Mouse (Mus musculus): ENCODE results near the gene Crebl2. TPM values are rescaled to one million over a fixed set of nuclear protein-coding genes. Genes with fewer than 3 reads are reported as not detected.

Gene Crebl2
- polyA plus RNA-seq, 1 experiment from 2014 or later: 3.6 TPM

DNA sequence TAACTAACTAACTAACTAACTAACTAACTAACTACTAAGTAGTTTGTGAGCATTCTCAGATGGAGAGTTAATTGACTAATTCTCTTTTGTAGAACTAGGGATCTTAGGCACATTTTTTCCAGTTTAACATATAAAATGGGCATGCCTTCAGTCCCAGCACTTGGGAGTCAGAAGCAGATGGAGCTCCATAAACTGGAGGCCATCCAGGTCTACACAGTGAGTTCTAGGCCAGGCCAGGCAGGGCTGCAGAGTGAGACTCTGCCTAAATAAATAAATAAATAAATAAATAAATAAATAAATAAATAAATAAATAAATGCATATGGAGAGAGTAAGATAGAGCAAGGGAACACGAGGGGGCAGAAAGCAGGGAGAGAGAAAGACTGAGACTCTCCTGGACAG, 47.9 kb downstream of the Crebl2 start:
- no peak for ATAC-seq (ENCODE audit: insufficient read depth, low FRiP score, low read depth)
- Histone ChIP-seq H3K4me1 (no peaks in the 10 kb centered on the region), H3K4me2 (no peak overlapping the region), H3K27me3 (replicated peaks) (no peaks in the 10 kb centered on the region), H3K27ac (no peak overlapping the region), H3K9me3 (no peaks in the 10 kb centered on the region), H3K4me3 (replicated peaks) (no peak overlapping the region), H3K9ac (no peak overlapping the region), H3K36me3 (0 out of 2 replicates have a peak, but pooled peaks cover 5% of the 10 kb centered on the region)
- 77% methylated on average over 1 of the region's 1 CpGs for WGBS

DNA sequence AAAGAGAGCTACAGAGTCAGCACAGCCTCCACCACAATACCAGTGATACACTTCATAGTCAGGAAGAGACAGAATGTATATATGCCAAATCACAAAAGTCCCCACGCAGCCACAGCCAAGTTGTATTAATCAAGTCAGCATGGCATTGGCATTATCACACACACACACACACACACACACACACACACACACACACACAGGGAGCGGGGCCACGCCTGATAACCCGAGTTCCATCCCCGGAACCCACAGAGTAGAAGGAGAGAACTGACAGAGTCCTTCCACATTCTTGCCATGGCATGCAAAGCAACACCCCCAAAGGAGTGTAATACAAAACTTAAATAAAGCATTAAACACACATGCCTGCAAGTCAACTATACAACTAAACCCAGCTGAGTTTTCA, 49.6 kb downstream of the Crebl2 start:
- ATAC-seq (ENCODE audit: insufficient read depth, low FRiP score, low read depth): no peak
- Histone ChIP-seq H3K4me2 (no peak overlapping the region), H3K36me3 (0 out of 2 replicates have a peak, but pooled peaks cover 5% of the 10 kb centered on the region), H3K27me3 (replicated peaks) (no peaks in the 10 kb centered on the region), H3K9ac (no peak overlapping the region), H3K9me3 (no peaks in the 10 kb centered on the region), H3K4me1 (no peaks in the 10 kb centered on the region), H3K27ac (no peak overlapping the region), H3K4me3 (replicated peaks) (no peak overlapping the region)
- 80% methylated on average over 5 of the region's 5 CpGs for WGBS

DNA sequence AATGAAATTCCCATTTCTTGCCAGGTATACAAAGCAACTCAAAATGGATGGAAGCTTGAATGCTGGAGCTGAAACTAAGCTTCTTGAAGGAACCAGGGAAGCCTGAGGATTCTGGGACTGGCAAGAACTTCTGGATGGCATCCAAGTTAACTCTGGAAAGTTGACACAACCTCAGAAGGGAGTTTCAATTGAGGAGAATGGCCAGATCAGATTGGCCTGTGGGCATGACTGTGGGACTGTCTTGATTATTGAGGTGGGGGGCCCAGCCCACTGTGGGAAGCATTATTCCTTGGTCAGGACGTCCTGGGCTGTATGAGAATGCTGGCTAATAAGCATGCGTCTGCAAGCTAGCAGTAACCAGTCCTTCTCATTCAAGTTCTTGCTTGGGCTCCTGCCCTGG, 50.1 kb downstream of the Crebl2 start:
- H3K27me3 ChIP-seq (replicated peaks): no peaks in the 10 kb centered on the region
- H3K4me2 ChIP-seq: no peak overlapping the region
- 61% methylated on average over 2 of the region's 2 CpGs for WGBS
- no peak overlapping the region for H3K9ac ChIP-seq
- H3K4me3 ChIP-seq (replicated peaks): no peak overlapping the region
- no peak for ATAC-seq (ENCODE audit: insufficient read depth, low FRiP score, low read depth)
- H3K27ac ChIP-seq: no peak overlapping the region
- H3K36me3 ChIP-seq: 0 out of 2 replicates have a peak, but pooled peaks cover 5% of the 10 kb centered on the region
- no peaks in the 10 kb centered on the region for H3K4me1 ChIP-seq
- H3K9me3 ChIP-seq: no peaks in the 10 kb centered on the region

DNA sequence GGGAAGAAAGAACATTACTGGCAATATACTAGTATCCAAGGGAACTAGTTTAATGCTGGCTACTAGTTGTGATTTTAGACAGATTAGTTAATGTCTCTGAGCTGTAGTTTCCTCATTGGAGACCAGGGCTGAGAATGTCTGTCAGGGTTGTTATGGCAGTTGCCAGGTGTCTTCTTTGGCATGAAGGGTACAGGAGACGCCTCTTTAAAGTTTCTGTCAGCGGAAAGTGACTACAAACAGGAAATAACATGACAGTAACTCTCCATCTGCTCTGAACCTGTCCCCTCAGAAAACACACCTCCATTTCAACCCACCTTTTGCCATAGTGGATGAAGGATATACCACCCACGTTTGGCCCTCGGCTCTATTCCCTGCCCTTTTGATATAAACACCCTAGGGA, 53.7 kb downstream of the Crebl2 start:
- Histone ChIP-seq H3K36me3 (0 out of 2 replicates have a peak, but pooled peaks cover 5% of the 10 kb centered on the region), H3K9ac (no peak overlapping the region), H3K4me3 (replicated peaks) (no peak overlapping the region), H3K4me2 (no peak overlapping the region), H3K4me1 (no peaks in the 10 kb centered on the region; the same call in 1 of the 2 replicates), H3K27me3 (replicated peaks) (no peaks in the 10 kb centered on the region), H3K9me3 (no peaks in the 10 kb centered on the region), H3K27ac (no peak overlapping the region)
- 81% methylated on average over 4 of the region's 4 CpGs for WGBS
- ATAC-seq (ENCODE audit: insufficient read depth, low FRiP score, low read depth): no peak

DNA sequence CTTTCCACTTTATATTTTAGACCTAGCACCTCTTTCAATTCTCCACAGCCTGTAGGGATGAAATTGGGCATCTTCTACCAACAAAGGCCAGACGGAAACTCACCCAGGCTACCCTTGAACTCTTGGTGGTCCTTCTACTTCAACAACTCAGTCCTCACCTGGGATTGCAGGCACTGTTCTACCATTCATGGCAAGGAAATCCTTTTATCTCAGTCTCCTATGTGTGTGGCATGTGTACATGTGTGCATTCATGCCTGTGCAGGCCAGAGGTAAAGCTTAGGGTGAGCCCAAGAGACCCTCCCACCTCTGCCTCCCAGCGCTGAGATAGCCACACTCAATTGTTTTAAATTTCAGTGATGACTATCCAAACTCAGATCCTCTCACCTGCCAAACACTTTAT, 55.6 kb downstream of the Crebl2 start:
- H3K36me3 ChIP-seq: 0 out of 2 replicates have a peak, but pooled peaks cover 5% of the 10 kb centered on the region
- no peak for ATAC-seq (ENCODE audit: insufficient read depth, low FRiP score, low read depth)
- H3K4me1 ChIP-seq: no peaks in the 10 kb centered on the region; the same call in 1 of the 2 replicates
- H3K27ac ChIP-seq: no peak overlapping the region
- 89% methylated on average over 2 of the region's 2 CpGs for WGBS
- no peak overlapping the region for H3K4me3 ChIP-seq (replicated peaks)
- no peak overlapping the region for H3K4me2 ChIP-seq
- no peaks in the 10 kb centered on the region for H3K9me3 ChIP-seq
- no peaks in the 10 kb centered on the region for H3K27me3 ChIP-seq (replicated peaks)
- no peak overlapping the region for H3K9ac ChIP-seq

DNA sequence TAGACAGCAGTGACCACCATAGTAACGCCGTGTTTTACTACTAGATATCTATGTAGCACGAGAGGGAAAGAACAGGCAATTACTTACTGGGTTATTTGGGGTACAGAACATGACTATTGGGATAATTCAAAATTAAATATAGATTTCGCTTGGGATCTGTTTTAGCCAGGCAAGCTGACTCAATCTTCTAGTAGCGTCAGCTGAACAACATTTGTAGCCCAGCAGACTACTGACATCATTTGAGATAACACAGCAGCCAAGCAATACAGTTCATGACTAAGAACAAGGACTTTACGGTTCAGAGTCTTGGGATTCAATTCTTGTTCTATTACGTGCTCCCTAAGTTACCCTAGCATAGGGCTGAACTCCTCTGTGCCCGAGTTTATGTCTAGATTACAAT, 56.5 kb downstream of the Crebl2 start:
- no peak overlapping the region for H3K27ac ChIP-seq
- H3K9me3 ChIP-seq: no peaks in the 10 kb centered on the region
- H3K9ac ChIP-seq: no peak overlapping the region
- H3K4me3 ChIP-seq (replicated peaks): no peak overlapping the region
- no peaks in the 10 kb centered on the region; the same call in 1 of the 2 replicates for H3K4me1 ChIP-seq
- 85% methylated on average over 8 of the region's 8 CpGs for WGBS
- H3K27me3 ChIP-seq (replicated peaks): no peaks in the 10 kb centered on the region
- 0 out of 2 replicates have a peak, but pooled peaks cover 5% of the 10 kb centered on the region for H3K36me3 ChIP-seq
- no peak overlapping the region for H3K4me2 ChIP-seq
- no peak for ATAC-seq (ENCODE audit: insufficient read depth, low FRiP score, low read depth)

DNA sequence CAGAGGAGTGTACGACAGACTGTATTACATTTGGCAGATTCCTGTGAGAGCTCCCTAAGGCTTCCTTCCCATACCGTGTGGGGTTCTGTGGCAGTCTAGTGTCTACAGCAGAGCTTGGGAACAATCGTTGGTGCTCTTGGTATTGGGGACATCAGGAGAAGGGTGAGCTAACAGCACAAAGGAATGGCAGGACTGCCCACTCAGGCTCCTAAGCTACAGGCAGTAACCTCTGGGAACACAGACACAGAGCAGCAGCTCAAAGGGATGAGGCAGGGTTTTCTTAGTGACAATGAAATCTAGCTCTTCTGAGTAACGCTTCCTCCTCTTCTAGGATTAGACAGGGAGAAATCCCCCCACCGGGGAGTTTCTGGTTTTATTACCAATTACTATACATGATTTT, 57.1 kb downstream of the Crebl2 start:
- H3K4me1 ChIP-seq: no peaks in the 10 kb centered on the region; the same call in 1 of the 2 replicates
- H3K4me3 ChIP-seq (replicated peaks): no peak overlapping the region
- no peaks in the 10 kb centered on the region for H3K27me3 ChIP-seq (replicated peaks)
- H3K9me3 ChIP-seq: no peaks in the 10 kb centered on the region
- no peak for ATAC-seq (ENCODE audit: insufficient read depth, low FRiP score, low read depth)
- WGBS: 54% methylated on average over 5 of the region's 5 CpGs
- no peak overlapping the region for H3K27ac ChIP-seq
- no peak overlapping the region for H3K4me2 ChIP-seq
- no peak overlapping the region for H3K9ac ChIP-seq
- 0 out of 2 replicates have a peak, but pooled peaks cover under 1% of the 10 kb centered on the region for H3K36me3 ChIP-seq

DNA sequence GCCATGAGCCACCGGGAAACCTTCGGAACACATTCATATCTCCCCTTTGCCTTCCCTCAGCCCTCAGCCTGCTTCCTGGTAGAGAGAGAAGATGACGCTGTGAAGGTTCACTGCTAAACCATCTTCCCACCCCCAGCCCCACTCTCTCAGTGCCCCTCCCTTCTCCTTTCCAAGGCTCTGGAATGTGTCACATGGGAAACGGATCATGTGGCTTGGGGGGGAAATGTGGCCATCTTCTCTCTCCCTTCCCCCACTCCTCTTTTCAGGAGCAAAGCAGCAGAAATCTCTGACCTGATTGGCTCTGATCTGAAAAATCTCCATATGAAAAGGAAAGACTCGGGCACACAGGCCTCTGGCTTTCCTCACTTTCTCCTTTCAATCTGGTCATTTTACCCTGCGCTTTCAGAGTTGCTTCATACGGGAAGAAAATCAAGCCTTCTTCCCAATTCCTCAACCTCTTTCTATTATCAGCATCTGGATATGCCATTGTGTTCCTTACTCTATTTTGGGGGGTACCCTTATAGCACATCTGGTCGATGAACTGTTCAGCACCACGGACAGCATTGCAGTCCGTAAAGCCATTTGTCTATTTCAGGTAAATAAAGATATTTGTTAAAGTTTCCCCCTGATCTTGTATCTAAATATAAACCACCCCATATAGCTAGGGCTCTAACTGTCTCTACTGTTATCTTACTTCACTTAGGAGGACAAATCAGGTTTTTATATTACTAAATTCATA, 57.9 kb downstream of the Crebl2 start:
- WGBS: 4% methylated on average over 10 of the region's 10 CpGs
- Histone ChIP-seq H3K4me1 (no peaks in the 10 kb centered on the region; the same call in 1 of the 2 replicates), H3K9ac (no peak overlapping the region), H3K36me3 (no peaks in the 10 kb centered on the region), H3K4me2 (peak overlapping the region; percentile 38), H3K27ac (no peak overlapping the region), H3K4me3 (replicated peaks) (peak overlapping the region; percentile 6; the same call in 1 of the 2 replicates), H3K27me3 (replicated peaks) (no peaks in the 10 kb centered on the region), H3K9me3 (no peaks in the 10 kb centered on the region)
- no peak; the same call in 1 of the 2 replicates for ATAC-seq (ENCODE audit: insufficient read depth, low FRiP score, low read depth)

DNA sequence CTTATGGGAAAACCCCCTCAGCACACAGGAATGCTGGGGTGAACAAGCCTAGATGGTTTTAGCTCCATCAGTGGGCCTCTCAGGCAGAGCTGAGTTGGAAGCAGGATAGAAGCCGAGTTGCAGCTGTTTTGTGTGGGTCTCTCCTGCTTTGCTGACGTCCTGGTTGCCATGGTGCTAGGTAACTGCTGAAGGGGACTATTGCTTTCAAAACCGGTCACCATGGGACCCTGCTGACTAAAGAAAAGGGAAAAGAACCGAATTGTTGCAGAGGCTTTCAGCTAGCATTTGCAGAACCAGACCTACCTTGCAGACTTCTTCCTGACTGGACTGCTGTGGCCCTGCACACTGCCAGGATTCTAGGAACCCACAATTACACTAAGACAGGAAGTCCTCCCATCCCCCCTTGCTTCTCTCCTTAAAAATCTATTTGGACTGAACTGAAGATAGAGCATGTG, 58.6 kb downstream of the Crebl2 start:
- no peak overlapping the region for H3K4me2 ChIP-seq
- no peaks in the 10 kb centered on the region for H3K36me3 ChIP-seq
- H3K27me3 ChIP-seq (replicated peaks): no peaks in the 10 kb centered on the region
- ATAC-seq (ENCODE audit: insufficient read depth, low FRiP score, low read depth): no peak
- H3K4me3 ChIP-seq (replicated peaks): no peak overlapping the region
- H3K9ac ChIP-seq: no peak overlapping the region
- H3K4me1 ChIP-seq: no peaks in the 10 kb centered on the region; the same call in 1 of the 2 replicates
- 8% methylated on average over 4 of the region's 4 CpGs for WGBS
- H3K9me3 ChIP-seq: no peaks in the 10 kb centered on the region
- no peak overlapping the region for H3K27ac ChIP-seq

DNA sequence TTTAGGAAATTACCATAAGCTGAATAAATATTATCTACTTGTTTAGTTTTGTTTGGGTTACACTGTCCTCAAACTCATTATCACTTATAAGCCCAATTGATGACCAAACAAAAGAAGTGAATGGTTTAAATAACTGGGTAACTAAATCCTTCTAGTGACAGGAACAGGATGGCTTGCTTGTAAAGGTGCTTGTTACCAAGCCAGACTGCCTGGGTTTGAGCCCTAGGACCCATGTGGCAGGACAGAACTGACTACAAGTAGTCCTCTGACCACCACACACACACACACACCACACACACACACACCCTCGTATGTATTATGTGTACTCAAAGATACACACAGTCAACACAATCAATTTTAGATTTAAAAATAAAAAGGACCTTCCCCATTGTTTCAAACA, 59.8 kb downstream of the Crebl2 start:
- H3K27me3 ChIP-seq (replicated peaks): no peaks in the 10 kb centered on the region
- H3K27ac ChIP-seq: no peak overlapping the region
- no peak for ATAC-seq (ENCODE audit: insufficient read depth, low FRiP score, low read depth)
- WGBS: 83% methylated on average over 1 of the region's 1 CpGs
- H3K4me1 ChIP-seq: no peaks in the 10 kb centered on the region; the same call in 1 of the 2 replicates
- H3K4me2 ChIP-seq: no peak overlapping the region
- no peaks in the 10 kb centered on the region for H3K36me3 ChIP-seq
- no peaks in the 10 kb centered on the region for H3K9me3 ChIP-seq
- H3K9ac ChIP-seq: no peak overlapping the region
- no peak overlapping the region for H3K4me3 ChIP-seq (replicated peaks)

DNA sequence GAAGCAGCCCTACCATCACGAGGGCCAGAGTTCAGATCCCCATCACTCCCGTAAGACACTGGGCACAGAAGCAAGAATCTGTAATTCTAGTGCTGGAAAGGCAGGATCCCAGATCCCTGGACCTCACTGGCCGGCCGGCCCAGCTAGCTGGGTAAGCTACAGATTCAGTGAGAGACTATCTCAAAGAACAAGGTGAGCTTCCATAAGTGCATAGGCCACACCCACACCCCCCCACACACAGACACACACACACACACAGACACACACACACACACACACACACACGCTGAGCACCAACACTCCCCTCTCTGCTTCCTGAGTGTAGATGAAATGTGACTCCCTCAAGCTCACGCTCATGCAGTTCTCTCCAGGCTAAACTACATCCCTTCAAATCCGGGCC, 60.5 kb downstream of the Crebl2 start:
- WGBS: 78% methylated on average over 7 of the region's 7 CpGs
- no peak for ATAC-seq (ENCODE audit: insufficient read depth, low FRiP score, low read depth)

More for the DNA sequence above, 60.5 kb downstream of the Crebl2 start:
- Histone ChIP-seq H3K27ac (no peak overlapping the region), H3K9me3 (no peaks in the 10 kb centered on the region), H3K4me3 (replicated peaks) (no peak overlapping the region), H3K36me3 (no peaks in the 10 kb centered on the region), H3K4me1 (no peaks in the 10 kb centered on the region; the same call in 1 of the 2 replicates), H3K9ac (no peak overlapping the region), H3K4me2 (no peak overlapping the region), H3K27me3 (replicated peaks) (no peaks in the 10 kb centered on the region)
